Mouse (Mus musculus) lung, adult 2 months (tissue): Measurements from ENCODE around the gene Wdr54. TPM values are rescaled to one million over a fixed set of nuclear protein-coding genes. Genes with fewer than 3 reads are reported as not detected.
A peak's percentile ranks its signal among the peaks of the same experiment; 100 is the strongest.

Experiments
- DNase-seq: peaks from one replicate; pipeline ENCODE4 v3.0.0; 2022
- H3K4me1 ChIP-seq: fragments of 200-500 bp; 2 replicates; pipeline ENCODE4 v1.6.1; 2011; ENCODE audit warnings: low read length; ENCODE audit not compliant: control insufficient read depth, insufficient read depth
- H3K4me3 ChIP-seq: fragments of 200-500 bp; replicated peaks from 2 replicates; pipeline ENCODE3; 2011; ENCODE audit warnings: low read depth, mild to moderate bottlenecking, control low read depth, low read length; ENCODE audit errors: extremely low read depth
- CTCF ChIP-seq: fragments of 200-500 bp; IDR thresholded peaks from 2 replicates; pipeline ENCODE4 v1.5.1; 2011; ENCODE audit warnings: mild to moderate bottlenecking, low read length, control low read depth; ENCODE audit not compliant: insufficient read depth
- POLR2A ChIP-seq: fragments of 200-500 bp; IDR thresholded peaks from 2 replicates; pipeline ENCODE4 v1.6.1; 2011; ENCODE audit warnings: low read depth, mild to moderate bottlenecking, control low read depth, low read length, borderline replicate concordance; ENCODE audit errors: extremely low read depth
- WGBS: fragments of 180-500 bp; shearing (Covaris S2); methylation state at CpG from one replicate; pipeline ENCODE4 v1.1.7; 2018; 5-methylcytosine and 5-hydroxymethylcytosine counted together
- polyA plus RNA-seq: library from polyadenylated mRNA; depleted of rRNA; stranded (reverse); fragments of >200 nt; gene quantifications from 2 replicates; pipeline ENCODE4 v1.2.3, GENCODE M21; 2012

Gene Wdr54
- polyA plus RNA-seq, 1 experiment: 6.9 TPM

DNA sequence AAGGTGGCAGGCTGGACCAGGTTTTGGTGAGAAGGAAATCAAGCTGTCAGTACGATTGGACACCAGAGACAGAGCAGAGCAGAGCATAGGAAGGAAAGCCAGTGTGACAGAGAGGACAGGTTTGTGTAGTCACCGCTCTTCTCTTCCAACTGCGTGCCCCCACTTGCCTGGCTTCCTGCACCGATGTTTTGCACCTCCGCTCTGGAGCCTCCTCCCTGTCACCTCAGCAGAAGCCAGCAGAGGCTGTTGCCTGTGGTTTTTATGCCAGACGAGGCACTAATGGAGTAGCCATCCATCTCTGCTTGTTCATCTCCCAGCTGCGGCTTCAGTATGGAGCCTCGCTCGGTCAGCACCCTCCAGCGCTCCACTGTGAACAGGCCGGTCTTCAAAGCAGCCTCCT, 13.3 kb downstream of the Wdr54 start:
- 74% methylated on average over 11 of the region's 11 CpGs for WGBS
- no peak for DNase-seq
- Histone ChIP-seq H3K4me3 (no peak overlapping the region), H3K4me1 (peaks cover 3% of the 10 kb centered on the region)
- TF ChIP-seq POLR2A (no peak), CTCF (no peak)

DNA sequence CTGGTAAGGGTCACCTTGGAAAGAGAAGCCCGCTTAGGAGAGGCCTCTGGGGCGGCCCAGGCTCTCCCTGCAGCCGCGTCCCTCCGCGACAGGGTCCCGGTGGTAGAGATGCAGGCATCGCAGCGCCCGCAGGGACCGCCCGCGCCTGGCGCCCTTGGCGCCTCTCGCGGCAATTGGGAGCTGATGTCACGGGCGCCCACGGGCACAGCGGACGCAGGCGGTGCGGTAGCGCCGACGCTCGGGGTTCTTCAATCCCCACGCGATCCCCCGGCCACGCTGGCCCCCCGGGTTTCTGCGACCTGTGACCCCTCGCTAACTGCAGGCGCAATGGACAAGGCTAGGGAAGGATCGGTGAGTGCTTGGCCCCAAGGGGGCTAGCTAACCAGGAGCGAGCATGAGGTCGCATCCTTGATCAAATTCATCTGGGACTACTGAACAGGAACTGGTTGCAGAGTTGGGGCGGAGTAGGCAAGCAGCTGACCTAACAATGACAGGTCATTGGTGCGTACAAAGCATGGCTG, 13.9 kb downstream of the Wdr54 start:
- 25% methylated on average over 41 of the region's 41 CpGs for WGBS

DNA sequence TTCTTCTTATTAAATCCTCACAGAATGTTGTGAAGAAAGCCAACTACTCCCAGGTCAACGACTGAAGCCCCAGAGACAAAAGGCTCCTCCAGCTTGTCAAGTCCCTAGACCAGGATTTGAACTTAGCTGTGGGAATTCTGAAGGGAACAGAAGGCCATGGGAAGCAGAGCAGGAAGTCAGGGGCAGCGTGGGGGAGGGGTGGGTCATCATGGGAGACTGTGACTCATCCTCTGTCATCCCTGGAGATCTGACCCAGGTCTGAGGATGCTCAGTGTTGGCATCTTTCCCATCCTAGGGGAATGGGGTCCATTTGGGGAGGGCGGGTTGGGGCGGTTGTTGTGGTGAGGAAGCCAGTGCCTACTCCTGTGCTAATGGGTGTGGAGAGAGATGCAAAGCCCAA, 14.6 kb downstream of the Wdr54 start:
- Histone ChIP-seq H3K4me3 (no peak overlapping the region), H3K4me1 (peaks cover 7% of the 10 kb centered on the region)
- DNase-seq: no peak
- 53% methylated on average over 4 of the region's 4 CpGs for WGBS
- TF ChIP-seq CTCF: no peak
- no peak for TF ChIP-seq POLR2A

More for the DNA sequence above, 13.9 kb downstream of the Wdr54 start:
- peaks cover 7% of the 10 kb centered on the region for H3K4me1 ChIP-seq
- DNase-seq: no peak
- no peak overlapping the region for H3K4me3 ChIP-seq
- TF ChIP-seq POLR2A (no peak), CTCF (no peak)

DNA sequence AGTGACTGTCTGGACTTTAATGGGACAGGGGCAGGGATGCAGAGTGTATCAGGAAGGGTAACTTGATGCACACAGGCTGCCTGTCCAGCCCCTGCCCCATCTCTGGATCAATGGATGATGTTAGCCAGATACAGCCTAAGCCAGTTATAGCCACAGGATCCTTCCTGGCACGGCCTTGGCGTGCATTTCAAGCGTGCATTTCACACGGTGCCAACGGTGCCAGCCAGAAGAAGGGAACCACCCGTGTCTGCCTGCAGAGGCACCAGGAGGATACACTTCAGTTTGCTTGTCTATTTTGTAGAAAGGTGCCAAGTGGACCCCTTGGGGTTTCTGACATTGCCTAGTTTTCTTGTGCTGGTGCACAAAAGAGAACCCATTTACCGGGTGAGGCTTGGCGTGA, 16.2 kb downstream of the Wdr54 start:
- peaks cover 9% of the 10 kb centered on the region for H3K4me1 ChIP-seq
- no peak for DNase-seq
- H3K4me3 ChIP-seq: no peak overlapping the region
- 88% methylated on average over 8 of the region's 8 CpGs for WGBS
- no peak for TF ChIP-seq CTCF
- TF ChIP-seq POLR2A: no peak

DNA sequence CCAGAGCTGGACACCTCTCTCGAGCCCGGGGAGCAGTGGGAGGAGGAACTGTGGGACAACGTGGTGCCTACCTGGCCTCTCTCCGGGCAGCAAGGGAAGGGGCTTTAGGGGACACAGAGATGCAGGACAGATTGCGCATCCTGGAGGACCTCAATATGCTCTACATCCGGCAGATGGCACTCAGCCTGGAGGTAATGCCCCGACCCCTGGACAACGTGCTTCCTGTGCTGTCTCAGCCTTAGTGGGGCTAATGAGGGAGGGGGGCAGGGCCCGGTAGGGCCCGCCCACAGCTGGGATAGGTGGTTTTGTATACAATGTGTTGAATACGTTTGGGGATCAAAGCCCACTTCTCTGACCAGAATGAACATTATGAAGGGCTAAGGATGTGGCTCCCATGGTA, 18.1 kb downstream of the Wdr54 start:
- WGBS: 3% methylated on average over 11 of the region's 11 CpGs
- no peak for DNase-seq
- TF ChIP-seq POLR2A: no peak
- no peak for TF ChIP-seq CTCF
- Histone ChIP-seq H3K4me1 (peaks cover 9% of the 10 kb centered on the region), H3K4me3 (peak overlapping the region; percentile 62)

DNA sequence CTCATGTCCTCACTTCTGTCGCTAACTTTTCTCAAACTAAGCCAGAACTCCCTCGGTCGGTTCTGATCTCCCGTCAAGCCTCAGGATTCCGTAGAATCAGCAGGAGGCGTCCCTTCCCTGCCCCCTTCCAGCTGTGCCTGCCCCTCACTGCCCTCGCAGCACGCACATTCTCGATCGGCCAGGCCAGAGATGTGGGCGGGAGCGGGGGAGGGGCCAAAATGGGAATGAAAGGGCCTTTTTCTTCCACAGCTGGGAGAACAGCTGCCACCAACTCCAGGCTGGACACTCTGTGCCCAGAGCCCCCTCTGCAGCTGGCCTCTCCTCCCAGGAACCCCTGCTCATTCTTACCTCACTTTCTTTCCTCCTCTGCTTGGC, 18.6 kb downstream of the Wdr54 start:
- Histone ChIP-seq H3K4me3 (peak overlapping the region; percentile 62), H3K4me1 (peaks cover 9% of the 10 kb centered on the region)
- DNase-seq: peak; percentile 84
- no peak for TF ChIP-seq CTCF
- TF ChIP-seq POLR2A: peak; percentile 72; the same call in 1 of the 2 replicates
- WGBS: 1% methylated on average over 12 of the region's 12 CpGs

DNA sequence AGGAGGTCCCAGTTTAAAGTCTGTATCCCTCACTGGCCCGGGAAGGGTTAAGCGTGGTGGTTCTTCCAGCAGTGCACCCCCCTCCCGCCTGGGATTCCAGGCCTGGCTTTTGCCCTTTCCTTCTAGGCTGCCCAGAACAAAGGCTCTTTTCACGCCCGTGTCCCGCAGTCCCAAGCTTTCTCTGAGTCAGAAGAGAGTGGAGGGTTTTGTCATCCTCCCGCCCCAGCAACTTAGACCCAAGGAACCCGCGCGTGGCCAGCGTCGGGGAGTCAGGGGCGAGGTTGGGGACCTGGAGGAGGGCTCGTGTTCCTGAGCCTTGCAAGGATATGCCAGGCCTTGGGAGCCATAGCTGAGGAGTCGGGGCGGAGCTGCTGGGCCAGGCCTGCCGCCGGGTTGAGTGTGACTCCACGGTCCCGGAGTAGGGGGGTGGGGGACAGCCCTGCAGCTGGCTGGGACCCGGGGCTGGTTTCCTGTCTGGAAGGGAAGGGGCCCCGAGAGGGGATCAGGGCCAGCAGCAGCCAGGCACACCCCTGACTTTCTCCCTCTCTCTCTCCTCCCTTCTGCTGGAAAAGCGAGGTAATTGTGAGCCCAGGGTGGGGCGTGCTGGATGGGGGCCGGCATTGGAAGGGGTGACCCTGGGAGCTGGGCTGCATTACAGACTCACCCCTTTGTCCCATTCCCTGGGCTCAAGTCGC, 19.2 kb downstream of the Wdr54 start:
- peak; percentile 69 for DNase-seq
- Histone ChIP-seq H3K4me1 (peaks cover 9% of the 10 kb centered on the region), H3K4me3 (peak overlapping the region; percentile 62)
- under 1% methylated on average over 26 of the region's 26 CpGs for WGBS
- no peak for TF ChIP-seq POLR2A
- no peak for TF ChIP-seq CTCF

DNA sequence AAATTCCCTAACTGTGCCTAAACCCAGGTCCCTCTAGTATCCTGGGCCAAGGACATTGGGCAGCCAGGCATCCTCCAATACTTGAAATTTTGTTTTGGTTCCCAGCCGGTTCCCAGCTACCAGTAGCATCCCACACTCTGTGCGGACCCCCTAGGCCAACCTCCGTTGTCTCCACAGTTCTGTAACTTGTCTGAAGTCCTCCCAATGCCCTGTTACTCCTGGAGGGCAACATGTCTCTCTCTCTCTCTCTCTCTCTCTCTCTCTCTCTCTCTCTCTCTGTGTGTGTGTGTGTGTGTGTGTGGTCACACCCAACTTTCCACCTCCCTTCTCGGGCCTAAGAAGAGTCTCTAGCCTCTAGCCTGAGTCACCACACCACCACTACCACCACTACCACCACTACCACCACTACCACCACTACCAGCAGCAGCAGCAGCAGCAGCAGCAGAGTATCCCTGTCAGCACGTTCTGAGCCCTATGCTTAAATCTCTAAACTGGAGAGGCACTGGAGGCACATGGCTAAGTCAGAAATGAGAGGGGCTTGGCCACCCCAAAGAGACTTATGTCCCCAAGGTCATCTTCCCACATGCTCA, 19.8 kb downstream of the Wdr54 start:
- TF ChIP-seq POLR2A (no peak), CTCF (no peak)
- Histone ChIP-seq H3K4me3 (peak overlapping the region; percentile 62), H3K4me1 (peaks cover 9% of the 10 kb centered on the region)
- 25% methylated on average over 5 of the region's 5 CpGs for WGBS
- DNase-seq: no peak

DNA sequence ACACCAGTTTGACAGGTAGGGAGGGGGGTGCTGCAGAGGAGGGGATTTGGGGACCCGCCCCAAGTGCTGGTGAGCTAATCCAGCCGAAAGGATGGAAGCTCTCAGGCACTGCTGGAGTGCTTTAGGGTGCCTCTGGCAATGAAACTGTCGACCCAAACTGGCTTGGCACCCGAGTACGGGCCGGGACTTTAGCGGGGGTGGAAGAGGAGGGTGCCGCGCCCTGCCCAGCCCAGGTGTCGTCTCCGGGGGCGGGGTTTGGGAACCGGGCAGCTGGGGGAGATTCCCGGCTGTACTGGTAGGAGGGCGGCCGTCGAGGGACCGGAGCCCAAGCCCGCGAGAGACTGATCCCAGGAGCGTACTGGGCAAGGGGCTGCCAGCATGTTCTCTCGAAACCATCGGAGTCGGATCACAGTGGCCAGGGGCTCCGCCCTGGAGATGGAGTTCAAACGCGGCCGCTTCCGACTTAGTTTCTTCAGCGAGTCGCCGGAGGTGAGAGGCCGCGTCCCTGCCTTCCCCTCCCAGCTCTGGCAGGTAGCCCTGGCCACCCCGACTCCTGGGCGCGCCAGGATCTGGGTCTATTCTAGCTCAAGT, 20.5 kb downstream of the Wdr54 start:
- DNase-seq: peak; percentile 72
- TF ChIP-seq CTCF (no peak), POLR2A (peak; percentile 67; the same call in 1 of the 2 replicates)
- Histone ChIP-seq H3K4me1 (peaks cover 9% of the 10 kb centered on the region), H3K4me3 (peak overlapping the region; percentile 62)
- WGBS: 10% methylated on average over 37 of the region's 37 CpGs

DNA sequence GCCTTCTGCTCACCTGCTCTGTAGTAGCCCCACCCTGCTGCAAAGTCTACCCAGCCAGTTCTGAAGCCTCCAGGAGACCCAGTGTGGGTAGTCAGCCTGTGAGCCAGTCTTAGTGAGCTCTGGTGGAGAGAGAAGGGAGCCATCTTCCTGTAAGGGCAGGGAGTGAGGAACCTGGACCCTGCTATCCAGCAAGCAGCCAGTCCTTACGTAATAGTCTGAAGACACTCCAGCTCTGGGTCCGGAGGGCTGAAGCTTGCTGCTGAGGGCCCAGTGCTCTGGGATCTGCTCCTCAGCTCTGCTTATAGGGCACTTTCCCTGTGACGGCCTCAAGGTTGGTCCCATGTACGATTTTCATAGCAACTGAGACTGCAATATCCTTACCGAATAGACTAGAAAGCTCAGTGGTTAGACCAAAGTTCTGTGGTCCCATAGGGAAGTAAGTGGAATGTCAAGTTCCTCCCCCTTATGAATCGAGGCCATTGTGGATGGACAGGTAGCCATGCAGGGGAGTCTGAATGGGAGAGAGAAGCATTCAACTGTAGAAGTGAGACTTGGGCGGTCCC, 21.2 kb downstream of the Wdr54 start, which contains the start of gene Rtkn:
Gene Rtkn (plus strand): TSS at position 513 of the 563 bp plus-strand sequence.
- Histone ChIP-seq H3K4me3 (peak within 1 kb of the TSS; percentile 62), H3K4me1 (peaks cover 9% of the 10 kb centered on the region)
- TF ChIP-seq POLR2A (no peak), CTCF (no peak)
- WGBS: 59% methylated on average over 7 of the region's 7 CpGs
- peak; percentile 33 for DNase-seq
